Mouse (Mus musculus): ENCODE measurements around the gene Tifab.

Tifab gene

DNA sequence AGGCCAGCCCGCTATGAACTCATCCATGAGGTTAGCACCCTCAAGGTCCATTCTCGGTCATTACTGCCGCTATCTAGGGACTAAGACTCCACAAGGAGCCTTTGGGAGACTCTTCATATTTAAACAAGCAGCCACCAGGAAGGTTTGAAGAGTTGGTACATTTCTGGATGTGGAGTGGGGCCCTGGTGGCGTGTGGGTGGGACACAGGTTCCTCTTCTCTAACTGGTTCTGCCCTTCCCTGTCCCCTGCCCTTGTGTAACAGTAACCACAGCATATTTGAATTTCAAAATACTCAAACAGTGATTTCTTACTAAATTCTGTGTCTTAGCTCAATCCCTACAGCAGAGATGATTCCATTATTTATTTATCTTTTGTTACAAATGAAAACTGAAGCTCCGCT, 5.0 kb upstream of the Tifab start:
- in situ Hi-C loops (cut with MboI; ENCODE audit: unreplicated experiment in 2 of 2), result loop anchor here in 1 of 2 experiments (10.0 kb wide), 1 partner anchor 49 kb away; the partner anchor contains the start of gene H2afy

- in situ Hi-C loops (cut with MboI; ENCODE audit: unreplicated experiment in 2 of 2), result loop anchor here in 1 of 2 experiments (10.0 kb wide), 1 partner anchor 47 kb away; the partner anchor contains the start of gene H2afy
Observed at GRCm38 (mm10) chr13:56181424-56181823, 2.7 kb upstream of the Tifab start.

- in situ Hi-C loops (cut with MboI; ENCODE audit: unreplicated experiment in 2 of 2), result no loop called here
Observed at GRCm38 (mm10) chr13:56176310-56176709, 2.4 kb downstream of the Tifab start.

DNA sequence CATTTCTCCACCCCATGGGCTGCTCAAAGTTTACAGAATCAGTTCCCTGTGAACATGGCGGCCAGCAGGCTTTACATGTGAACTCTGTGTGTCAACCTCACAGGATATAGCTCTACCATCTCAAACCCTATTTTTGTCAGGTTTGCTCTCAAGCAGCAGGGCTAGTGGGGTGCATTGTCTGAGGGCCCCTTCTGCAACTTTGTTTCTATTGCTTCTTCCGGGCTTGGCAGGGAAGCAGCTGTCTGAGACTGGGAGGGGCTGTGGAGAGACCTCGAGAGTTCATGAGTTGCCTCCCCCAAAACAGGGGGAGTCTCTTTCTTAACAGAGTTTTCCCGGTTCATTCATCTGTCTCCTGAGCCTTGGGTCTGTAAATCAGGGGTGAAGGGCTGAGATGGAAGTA, 2.8 kb downstream of the Tifab start:
- in situ Hi-C loops (cut with MboI; ENCODE audit: unreplicated experiment in 2 of 2), result no loop called here

DNA sequence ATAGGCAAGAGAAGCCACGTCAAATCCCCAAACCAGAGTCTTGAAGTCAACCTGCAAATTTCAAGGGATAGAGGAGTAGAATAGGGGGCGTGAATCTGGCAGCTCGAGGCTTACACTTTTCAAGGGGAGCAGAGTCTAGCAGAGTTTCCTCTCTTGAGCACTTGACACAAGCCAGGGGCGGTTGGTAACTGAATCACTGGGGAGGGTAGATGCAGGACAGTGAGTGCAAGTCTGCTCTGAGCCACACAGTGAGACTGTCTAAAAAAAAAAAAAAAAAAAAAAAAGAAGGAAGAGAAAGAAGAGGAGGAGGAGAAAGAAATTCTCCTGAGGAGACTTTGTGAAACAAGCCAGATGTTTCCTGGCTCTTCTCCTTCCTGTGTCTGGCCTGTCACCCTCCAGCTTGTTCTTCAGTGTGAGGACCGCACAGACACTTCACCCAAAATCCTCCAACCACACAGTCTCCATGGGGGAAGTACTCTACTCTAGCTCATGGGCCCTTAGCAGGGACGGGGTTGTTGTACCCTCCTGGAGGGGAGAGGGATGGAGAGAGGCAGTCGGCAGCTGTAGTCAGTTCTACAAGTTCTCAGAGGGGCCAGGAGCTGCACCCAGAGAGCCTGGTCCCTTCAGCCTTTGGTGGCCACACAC, 5.7 kb downstream of the Tifab start:
- in situ Hi-C loops (cut with MboI; ENCODE audit: unreplicated experiment in 2 of 2), result loop anchor here in 1 of 2 experiments (25.0 kb wide), 2 partner anchors 811 to 1486 kb away; partner anchors contain the start of genes Lman2, Rgs14 and Rnf44

DNA sequence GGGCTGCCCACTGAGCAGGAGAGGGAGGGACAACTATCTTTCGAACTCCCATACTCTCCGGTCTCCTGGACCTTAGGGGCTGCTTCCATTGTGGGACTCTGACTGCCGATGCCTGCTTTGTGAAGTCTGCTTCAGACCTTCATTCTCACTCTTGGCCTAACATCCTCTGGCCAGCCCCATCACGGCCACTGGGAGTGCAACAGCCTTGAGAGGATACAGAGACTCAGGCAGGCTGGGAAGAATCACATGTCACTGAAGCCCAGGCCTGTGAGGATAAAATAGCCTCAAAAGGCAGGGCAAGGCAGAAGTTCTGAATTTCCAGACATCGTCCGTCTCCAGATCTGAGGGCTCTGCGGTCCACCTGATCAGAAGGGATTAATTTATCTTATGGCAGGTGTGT, 6.6 kb downstream of the Tifab start:
- in situ Hi-C loops (cut with MboI; ENCODE audit: unreplicated experiment in 2 of 2), result loop anchor here in 1 of 2 experiments (25.0 kb wide), 2 partner anchors 810 to 1485 kb away; partner anchors contain the start of genes Lman2, Rgs14 and Rnf44

DNA sequence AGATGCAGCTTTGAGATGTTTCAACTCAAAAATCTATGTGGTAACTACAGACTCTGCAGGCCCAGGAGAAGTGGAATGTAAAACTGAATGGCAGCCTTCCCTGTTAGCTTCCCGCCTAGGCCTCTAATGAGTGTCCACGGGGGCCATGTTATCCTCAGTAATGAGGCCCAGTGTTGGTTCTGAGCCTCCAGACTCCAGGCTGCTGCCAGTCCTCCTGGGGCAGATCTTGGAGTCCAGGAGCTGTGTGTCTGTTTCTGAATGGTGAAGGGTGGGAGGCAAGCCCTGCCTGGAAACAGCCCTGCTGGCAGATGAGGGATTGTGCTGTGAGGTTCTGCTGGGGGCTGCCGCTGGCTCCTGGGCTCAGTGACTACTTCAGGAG, 10.3 kb downstream of the Tifab start:
- in situ Hi-C loops (cut with MboI; ENCODE audit: unreplicated experiment in 2 of 2), result loop anchor here in 1 of 2 experiments (25.0 kb wide), 2 partner anchors 806 to 1481 kb away; partner anchors contain the start of genes Lman2, Rgs14 and Rnf44

- in situ Hi-C loops (cut with MboI; ENCODE audit: unreplicated experiment in 2 of 2), result loop anchor here in 1 of 2 experiments (25.0 kb wide), 2 partner anchors 805 to 1480 kb away; partner anchors contain the start of genes Lman2, Rgs14 and Rnf44
Observed at GRCm38 (mm10) chr13:56167446-56168402, 11.0 kb downstream of the Tifab start.

GRCm38 (mm10) chr13:56165561-56165960, 13.1 kb downstream of the Tifab start:
- in situ Hi-C loops (cut with MboI; ENCODE audit: unreplicated experiment in 2 of 2), result loop anchor here in 1 of 2 experiments (25.0 kb wide), 2 partner anchors 803 to 1478 kb away; partner anchors contain the start of genes Lman2, Rgs14 and Rnf44

- in situ Hi-C loops (cut with MboI; ENCODE audit: unreplicated experiment in 2 of 2), result loop anchor here in 1 of 2 experiments (25.0 kb wide), 2 partner anchors 802 to 1477 kb away; partner anchors contain the start of genes Lman2, Rgs14 and Rnf44
Observed at GRCm38 (mm10) chr13:56164372-56164771, 14.3 kb downstream of the Tifab start.

DNA sequence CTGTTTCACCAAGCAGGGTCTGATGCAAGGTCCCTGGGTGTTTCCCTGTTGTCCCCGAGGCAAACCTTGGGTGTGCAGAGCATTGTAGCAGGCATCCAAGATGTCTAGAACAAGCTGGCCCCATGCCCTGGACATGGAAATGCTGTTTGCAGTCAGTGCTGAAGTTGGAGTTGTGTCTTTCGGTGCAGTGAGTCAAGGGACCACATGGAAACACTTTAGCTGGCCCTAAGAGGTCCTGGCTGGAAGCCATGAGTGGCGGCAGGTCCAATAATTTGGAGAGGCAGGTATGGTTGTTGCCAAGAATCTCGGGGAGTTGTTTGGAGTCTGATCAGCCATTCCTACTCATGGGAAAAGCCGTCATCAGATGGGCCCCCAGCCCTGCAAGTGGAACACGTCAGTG, 14.9 kb downstream of the Tifab start:
- in situ Hi-C loops (cut with MboI; ENCODE audit: unreplicated experiment in 2 of 2), result loop anchor here in 1 of 2 experiments (25.0 kb wide), 2 partner anchors 801 to 1476 kb away; partner anchors contain the start of genes Lman2, Rgs14 and Rnf44

DNA sequence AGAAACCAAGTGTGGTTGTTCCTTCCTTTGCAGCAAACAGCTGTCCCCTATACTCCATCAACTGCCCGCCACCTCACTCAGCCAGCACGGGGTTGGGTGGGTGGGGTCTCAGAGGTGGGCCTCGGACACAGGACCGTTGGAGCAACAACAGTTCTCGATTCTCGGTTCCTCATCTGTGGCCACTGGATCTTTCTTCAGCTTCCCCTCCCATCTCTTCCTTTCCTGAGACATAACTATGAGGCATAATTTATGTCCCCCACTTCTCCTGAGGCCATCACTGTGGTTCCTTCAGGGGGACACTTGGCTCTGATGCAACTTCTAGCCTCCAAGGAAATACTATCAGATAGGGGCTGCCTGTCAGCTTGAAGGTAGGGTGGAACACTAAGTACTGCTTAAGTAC, 15.8 kb downstream of the Tifab start:
- in situ Hi-C loops (cut with MboI; ENCODE audit: unreplicated experiment in 2 of 2), result loop anchor here in 1 of 2 experiments (25.0 kb wide), 2 partner anchors 801 to 1476 kb away; partner anchors contain the start of genes Lman2, Rgs14 and Rnf44

DNA sequence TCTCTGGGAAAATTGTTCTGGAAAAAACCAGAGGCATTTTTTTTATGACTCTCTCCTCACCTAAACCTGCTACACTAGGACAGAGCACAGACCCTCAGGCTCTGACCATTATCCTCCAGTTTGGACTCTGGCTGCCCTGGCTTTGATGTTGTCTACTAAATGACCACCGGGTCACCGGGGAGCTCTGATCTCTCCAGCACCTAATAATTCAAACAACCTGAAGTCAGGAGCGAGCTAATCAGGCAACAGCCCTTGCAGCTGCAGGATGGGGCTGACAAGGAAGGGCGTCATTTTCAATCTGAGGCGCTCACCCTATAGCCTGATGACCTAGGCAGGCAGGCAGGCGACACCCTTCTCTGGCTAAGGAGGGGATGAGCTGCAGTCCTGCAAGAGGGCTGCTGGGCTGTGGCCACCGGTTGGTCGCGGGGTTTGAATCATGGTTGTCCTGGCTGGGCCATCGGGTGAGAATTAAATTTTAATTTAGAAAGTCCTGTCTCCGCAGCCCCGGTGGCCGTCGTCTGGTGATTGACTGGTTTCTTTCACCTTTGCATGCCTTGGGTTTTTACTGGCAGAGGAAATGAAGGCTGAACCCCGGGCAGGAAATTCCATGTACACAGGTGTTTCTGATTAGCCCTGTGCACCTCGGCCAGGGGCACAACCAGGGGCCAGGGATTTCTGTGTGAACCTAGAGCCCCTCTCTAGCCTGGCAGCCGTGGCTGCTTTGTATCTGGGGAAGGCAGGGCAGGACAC, 18.9 kb downstream of the Tifab start:
- in situ Hi-C loops (cut with MboI; ENCODE audit: unreplicated experiment in 2 of 2), result loop anchor here in 1 of 2 experiments (25.0 kb wide), 2 partner anchors 797 to 1472 kb away; partner anchors contain the start of genes Lman2, Rgs14 and Rnf44

DNA sequence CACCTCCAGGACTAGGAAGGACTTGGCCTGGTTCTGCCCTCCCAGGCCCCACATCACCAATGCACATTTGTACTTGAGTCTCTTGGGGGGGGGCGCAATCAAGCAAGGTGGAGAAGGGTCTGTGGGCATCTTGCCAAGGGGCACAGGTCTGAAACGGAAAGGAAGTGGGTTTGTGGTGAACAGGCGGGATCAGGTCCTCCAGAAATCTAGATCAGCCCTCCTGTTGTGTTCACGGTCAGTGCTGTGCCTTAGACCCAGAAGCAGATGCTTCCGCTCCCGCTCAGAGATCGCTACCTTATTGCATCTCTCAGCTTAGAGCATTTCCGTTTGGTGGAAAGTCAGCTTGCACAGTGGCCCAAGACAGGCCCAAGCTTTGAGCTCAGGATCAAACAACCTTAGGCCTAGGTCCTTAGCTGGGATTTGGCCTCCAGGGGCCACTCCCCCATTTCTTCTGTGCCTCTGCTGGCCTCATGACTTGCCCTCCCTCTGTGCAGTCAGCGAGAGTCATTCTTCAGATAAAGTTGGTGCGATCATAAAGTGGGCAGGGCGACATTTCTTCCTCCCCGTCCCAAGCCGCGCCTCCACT, 19.6 kb downstream of the Tifab start:
- in situ Hi-C loops (cut with MboI; ENCODE audit: unreplicated experiment in 2 of 2), result loop anchor here in 1 of 2 experiments (25.0 kb wide), 2 partner anchors 797 to 1472 kb away; partner anchors contain the start of genes Lman2, Rgs14 and Rnf44

DNA sequence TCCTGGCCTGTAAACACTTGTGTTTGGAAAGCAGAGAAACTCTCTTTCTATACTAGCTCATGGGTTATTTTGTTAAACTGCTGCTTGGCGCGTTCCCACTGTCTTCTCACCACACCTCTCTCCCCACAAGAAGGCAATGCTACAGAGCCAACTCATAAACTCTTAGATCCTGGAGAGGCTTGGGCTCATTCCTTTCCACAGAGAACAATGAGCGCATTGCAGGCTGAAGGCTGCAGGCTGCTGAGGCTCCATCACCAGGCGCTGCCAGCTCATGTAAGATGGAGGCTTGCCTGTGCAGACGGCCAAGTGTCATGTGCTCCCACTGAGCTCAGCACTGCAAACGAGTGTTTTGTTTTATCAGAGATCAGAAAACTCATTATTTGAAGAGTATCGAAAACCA, 23.0 kb downstream of the Tifab start:
- in situ Hi-C loops (cut with MboI; ENCODE audit: unreplicated experiment in 2 of 2), result loop anchor here in 1 of 2 experiments (25.0 kb wide), 2 partner anchors 793 to 1468 kb away; partner anchors contain the start of genes Lman2, Rgs14 and Rnf44

DNA sequence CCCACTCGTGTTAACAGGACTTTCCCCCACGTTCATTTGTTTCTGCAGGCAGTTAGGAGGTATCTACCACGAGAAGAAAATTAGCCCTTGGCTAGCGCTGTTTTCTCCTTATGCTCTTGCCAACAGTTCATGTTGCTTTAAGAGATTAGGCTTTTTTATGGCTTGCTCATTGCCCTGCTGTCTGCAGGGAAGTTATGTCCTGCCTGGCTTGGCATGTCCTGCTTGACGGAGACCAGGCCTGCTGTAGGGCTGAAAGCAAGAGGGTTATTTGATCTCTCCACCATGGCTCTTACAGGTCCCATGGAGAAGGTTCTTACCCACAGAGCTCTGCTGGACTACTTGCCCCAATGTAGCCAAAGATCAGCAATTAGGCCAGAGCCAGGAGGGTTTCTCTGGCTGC, 23.6 kb downstream of the Tifab start:
- in situ Hi-C loops (cut with MboI; ENCODE audit: unreplicated experiment in 2 of 2), result loop anchor here in 1 of 2 experiments (25.0 kb wide), 2 partner anchors 793 to 1468 kb away; partner anchors contain the start of genes Lman2, Rgs14 and Rnf44

DNA sequence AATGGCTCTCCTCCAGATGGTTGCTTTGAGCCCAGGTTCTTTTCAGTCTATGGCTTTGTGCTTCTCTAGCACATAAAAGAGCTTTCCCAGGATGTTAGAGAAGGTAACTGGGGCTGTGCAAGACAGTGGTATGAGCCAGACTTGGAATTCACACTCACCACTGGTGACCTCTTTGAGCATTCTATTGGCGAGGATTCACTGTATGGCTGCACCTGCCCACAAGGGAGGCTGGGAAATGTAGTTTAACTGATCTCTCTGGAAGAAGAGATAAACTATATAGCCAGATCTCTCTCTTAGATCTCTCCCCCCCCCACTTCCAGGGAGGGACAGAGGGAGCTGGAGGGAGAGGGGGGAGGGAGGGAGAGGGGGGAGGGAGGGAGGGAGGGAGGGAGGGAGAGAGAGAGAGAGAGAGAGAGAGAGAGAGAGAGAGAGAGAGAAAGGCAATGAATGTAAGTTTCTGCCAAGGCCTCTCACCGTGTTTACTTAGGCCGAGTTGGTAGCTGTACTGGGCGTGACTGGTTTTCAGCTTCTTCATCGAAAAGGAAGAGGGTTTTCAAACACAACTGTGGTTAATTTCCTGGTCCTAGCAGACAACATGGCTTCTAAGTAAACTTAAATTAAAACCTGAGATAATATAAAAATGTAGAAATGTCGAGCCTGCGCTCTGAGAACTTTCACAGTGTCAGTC, 25.8 kb downstream of the Tifab start:
- in situ Hi-C loops (cut with MboI; ENCODE audit: unreplicated experiment in 2 of 2), result loop anchor here in 1 of 2 experiments (5.0 to 25.0 kb wide), 3 partner anchors 34 to 1466 kb away; partner anchors contain the start of genes Lman2, Rgs14 and Rnf44

Data from v-Abl transformed pro-B cells (cell line).